Comparison of ENCODE assay signal across 19 mouse cellular contexts in the genomic region with DNA sequence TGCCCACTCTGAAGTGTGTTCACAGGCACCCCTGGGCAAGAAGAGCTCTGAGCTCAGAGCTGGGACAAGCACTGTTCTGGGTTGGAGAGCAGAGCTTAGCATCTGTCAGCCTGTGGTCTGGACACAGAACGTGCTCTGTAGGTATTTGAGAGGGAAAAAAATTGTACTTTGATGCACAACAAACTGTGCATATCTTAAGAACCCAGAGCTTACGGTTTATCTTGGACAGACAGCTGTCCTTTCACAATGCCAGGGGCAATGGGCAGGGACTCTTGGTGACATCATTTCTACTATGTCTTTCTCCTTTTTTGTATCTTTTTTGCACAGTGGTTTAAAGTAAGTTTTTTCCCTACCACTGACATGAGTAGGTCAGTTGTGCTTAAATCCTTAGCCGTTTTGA.
A peak's percentile ranks its signal among the peaks of the same experiment; 100 is the strongest.
DNase-seq lines count a peak whose midpoint lies in the region; ATAC-seq lines count a peak whose summit lies in the region.
"Had no signal": no experiment of that assay in that cellular context is flagged by ENCODE, and none has a peak within 500 bp of the region (broad histone marks: within the 10 kb centered on the region; RNA-seq: fewer than 3 reads in every experiment).

No protein-coding gene starts in this region.

- no peaks in the 10 kb centered on the region for H3K27me3 ChIP-seq in liver, embryonic 12.5 days (replicated peaks)
- H3K27me3 ChIP-seq: forebrain, embryonic 15.5 days; midbrain, embryonic 13.5 days; neural tube, embryonic 13.5 days had no signal

- peak overlapping the region; percentile 31 for H3K4me2 ChIP-seq in liver, embryonic 12.5 days
- H3K4me2 ChIP-seq: forebrain, embryonic 15.5 days; midbrain, embryonic 13.5 days; neural tube, embryonic 13.5 days had no signal

- WGBS in liver, embryonic 12.5 days (ENCODE audit: insufficient replicate concordance), result 33% methylated on average over 3 of the region's 3 CpGs

- ATAC-seq in erythroid progenitor cell, adult 5-6 weeks (replicated peaks; ENCODE audit: low FRiP score, poor library complexity, severe bottlenecking), result peak; percentile 71
- peak; percentile 82 for ATAC-seq in liver, embryonic 12.5 days
- peak; percentile 84 for ATAC-seq in megakaryocyte-erythroid progenitor cell, adult 5-6 weeks (replicated peaks; ENCODE audit: low FRiP score, low TSS enrichment, poor library complexity, severe bottlenecking)
- no peak for ATAC-seq in CD4-positive, CD25-positive, alpha-beta regulatory T cell, adult 4 months
- ATAC-seq: forebrain, embryonic 15.5 days; midbrain, embryonic 13.5 days had no signal

- peak overlapping the region; percentile 84 for H3K27ac ChIP-seq in liver, embryonic 12.5 days
- H3K27ac ChIP-seq: forebrain, embryonic 15.5 days; hindbrain, embryonic 10.5 days; midbrain, embryonic 13.5 days; neural tube, embryonic 13.5 days; stomach, postnatal 0 days had no signal

- peaks cover 68% of the 10 kb centered on the region for H3K4me1 ChIP-seq in liver, embryonic 12.5 days

- no peaks in the 10 kb centered on the region for H3K9me3 ChIP-seq in liver, embryonic 12.5 days (replicated peaks)
- H3K9me3 ChIP-seq: forebrain, embryonic 15.5 days; hindbrain, embryonic 10.5 days; midbrain, embryonic 13.5 days; neural tube, embryonic 13.5 days had no signal

- no peak overlapping the region for H3K4me3 ChIP-seq in liver, embryonic 12.5 days
- H3K4me3 ChIP-seq: forebrain, embryonic 15.5 days; hindbrain, embryonic 10.5 days; midbrain, embryonic 13.5 days; neural tube, embryonic 13.5 days had no signal

- peak; percentile 14 to 55 for DNase-seq in spleen, postnatal 36 days (ENCODE audit: low spot score in 2 of 2)
- DNase-seq in spleen, adult 18-20 months, result no peak
- no peak for DNase-seq in heart, adult 18-20 months
- DNase-seq in thymus, postnatal 4 days, result no peak
- DNase-seq: adrenal gland, adult 8-10 months; B cell, adult 2 months; cerebellum, adult 18-20 months; cerebellum, postnatal 36 days; gastrocnemius, postnatal 36 days; kidney, postnatal 14 days had no signal

- peak overlapping the region; percentile 43; the same call in 1 of the 2 replicates for H3K9ac ChIP-seq in liver, embryonic 12.5 days
- H3K9ac ChIP-seq: forebrain, embryonic 15.5 days; midbrain, embryonic 13.5 days; neural tube, embryonic 13.5 days had no signal

- H3K36me3 ChIP-seq in liver, embryonic 12.5 days, result peaks cover 55% of the 10 kb centered on the region
- H3K36me3 ChIP-seq: forebrain, embryonic 15.5 days; midbrain, embryonic 13.5 days had no signal

Comparison
In these comparisons a context has a peak if more than half of its experiments do, and no peak if none do; other contexts are left out.
1. DNase-seq: peak in spleen, postnatal 36 days (2 of 2); none in spleen, adult 18-20 months (0 of 2), heart, adult 18-20 months (0 of 2) and thymus, postnatal 4 days (single experiment).